Mouse (Mus musculus): ENCODE data around the gene Tnp1. TPM values are rescaled to one million over a fixed set of nuclear protein-coding genes. Genes with fewer than 3 reads are reported as not detected.

Gene Tnp1
- polyA plus RNA-seq, 1 experiment from 2014 or later = not detected

Other genes starting within 250 kb of the Tnp1 start
- gene Igfbp2, start 191.4 kb downstream of the Tnp1 start, polyA plus RNA-seq (2014; fragmentation: Nextera tagmentation; extraction: Ambion mirVana) = 468 and 548 TPM in 2 replicates
- gene Igfbp5, start 141.0 kb downstream of the Tnp1 start, polyA plus RNA-seq (2014; fragmentation: Nextera tagmentation; extraction: Ambion mirVana) = 23.2 and 24.6 TPM in 2 replicates